Mouse (Mus musculus) frontal cortex, adult (tissue): ENCODE data around the gene Ifnab.
A peak's percentile ranks its signal among the peaks of the same experiment; 100 is the strongest.

Experiments
- ATAC-seq: cut with Nextera tagmentation; 2 replicates; pipeline ENCODE4 v1.9.2; 2017; ENCODE audit warnings: mild to moderate bottlenecking, moderate library complexity, mixed read lengths; ENCODE audit not compliant: low TSS enrichment

The Ifnab gene

GRCm38 (mm10) chr4:88691259-88691658, at the start of gene Ifnab:
TSS of gene Ifnab (minus strand) at chr4:88691359.
- ATAC-seq = no peak

DNA sequence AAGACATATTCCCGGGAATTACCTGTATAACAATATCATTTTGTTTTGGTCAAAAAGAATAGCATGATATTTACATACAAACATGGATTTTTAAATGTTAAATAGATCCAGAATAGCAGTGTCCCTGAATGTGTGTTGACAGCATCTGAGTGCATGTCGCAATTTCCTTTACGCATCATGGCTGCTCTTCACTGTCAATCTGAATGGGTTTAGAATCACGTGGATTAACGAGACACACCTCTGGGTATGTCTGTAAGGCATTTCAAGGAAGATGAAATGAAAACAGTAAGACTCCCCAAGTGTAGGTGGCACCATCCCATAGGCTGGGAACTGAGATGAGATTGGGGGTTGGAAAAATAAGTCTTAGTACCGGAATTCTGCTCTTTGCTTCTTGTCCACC, 47.9 kb upstream of the Ifnab start:
- no peak for ATAC-seq

DNA sequence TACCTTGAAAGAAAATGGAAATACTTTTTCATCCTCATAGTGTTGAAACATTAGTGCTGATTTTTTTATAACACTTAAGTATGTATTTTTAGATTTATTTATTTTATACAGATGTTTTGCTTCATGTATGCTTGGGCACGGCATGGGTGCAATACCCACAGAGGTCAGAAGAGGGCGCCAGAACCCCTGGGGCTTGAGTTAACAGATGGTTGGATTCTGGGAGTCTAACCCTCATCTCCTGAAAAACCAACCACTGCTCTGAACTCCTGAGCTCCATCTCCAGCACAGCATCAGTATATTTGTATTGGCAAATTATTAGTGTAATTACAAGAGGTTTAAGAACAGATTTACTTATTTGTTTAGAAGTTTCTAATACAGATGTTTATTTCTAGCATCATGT, 47.3 kb upstream of the Ifnab start:
- ATAC-seq = peak; percentile 69

GRCm38 (mm10) chr4:88727324-88727723, 36.2 kb upstream of the Ifnab start:
- ATAC-seq = peak; percentile 72; the same call in 1 of the 2 replicates

DNA sequence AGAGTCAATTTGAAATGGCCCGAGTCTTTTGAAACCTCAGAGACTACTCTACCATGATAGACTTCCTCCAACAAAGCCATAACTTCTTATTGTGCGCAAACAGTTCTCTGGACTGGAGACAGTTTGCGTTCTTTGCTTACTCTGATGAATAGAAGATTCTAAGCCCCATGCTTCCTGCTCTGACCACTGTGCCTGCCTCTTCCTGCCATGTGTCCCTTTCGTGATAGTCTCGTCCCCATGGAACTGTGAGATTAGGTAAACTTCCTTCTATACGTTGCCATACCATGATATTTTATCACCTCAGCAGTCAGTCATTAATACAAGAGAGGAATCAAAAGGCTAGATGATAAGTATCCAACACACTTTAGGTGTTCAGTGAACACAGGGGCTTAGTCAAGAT, 35.6 kb upstream of the Ifnab start:
- no peak for ATAC-seq

DNA sequence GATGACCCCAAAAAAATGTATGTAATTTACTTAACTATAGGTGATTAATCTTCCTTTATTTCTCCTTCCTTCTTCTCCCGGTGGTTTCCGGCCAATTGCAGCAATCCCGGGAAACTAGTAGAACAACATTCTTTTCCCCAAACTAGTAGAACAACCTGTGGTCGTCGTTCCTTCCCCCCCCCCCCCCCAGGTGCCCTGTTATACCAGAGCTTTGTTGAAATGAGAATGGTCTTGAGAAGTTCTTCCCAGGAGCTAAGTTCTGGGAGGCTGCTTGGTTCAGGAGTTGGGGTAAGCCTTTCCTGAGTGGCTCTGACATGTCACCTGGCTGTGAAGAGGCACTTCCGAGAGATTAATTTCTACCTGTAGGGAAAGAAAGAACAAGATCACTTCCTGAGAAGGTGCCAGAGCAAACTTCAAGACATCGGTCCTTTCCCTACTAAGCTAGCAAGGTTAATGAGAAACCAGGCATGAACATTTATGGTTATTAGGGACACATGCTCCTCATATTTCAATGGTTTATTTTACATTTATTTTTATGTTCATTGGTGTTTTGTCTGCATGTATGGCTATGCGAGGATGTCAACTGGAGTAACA, 32.4 kb upstream of the Ifnab start:
- ATAC-seq = no peak

- peak; percentile 90 for ATAC-seq
Observed at GRCm38 (mm10) chr4:88721791-88722721, 30.9 kb upstream of the Ifnab start, which contains the start of the genes Gm26566 and Klhl9. TSS of gene Gm26566 (plus strand) at chr4:88721805. TSS of gene Klhl9 (minus strand) at chr4:88722465.

GRCm38 (mm10) chr4:88718715-88719114, 27.6 kb upstream of the Ifnab start:
- no peak for ATAC-seq

DNA sequence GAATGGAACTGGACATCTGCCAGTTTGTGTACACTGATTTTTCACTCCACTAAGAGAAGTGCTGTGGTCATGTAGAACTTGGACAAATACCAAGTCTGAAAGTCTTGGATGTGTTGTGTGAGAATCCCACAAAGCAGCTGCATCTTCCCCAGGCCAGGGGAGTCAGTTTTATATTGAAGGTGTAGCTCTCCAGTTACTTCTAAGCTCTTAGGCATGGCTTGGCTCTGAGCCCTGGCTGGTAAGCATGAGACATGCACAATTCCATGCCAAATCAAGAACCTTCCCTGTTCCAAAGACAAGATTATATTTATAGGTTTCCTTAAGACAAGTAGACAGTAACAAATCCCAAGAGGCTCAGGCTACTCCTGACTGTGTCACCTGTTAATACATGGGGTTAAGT, 23.9 kb upstream of the Ifnab start:
- ATAC-seq = no peak

DNA sequence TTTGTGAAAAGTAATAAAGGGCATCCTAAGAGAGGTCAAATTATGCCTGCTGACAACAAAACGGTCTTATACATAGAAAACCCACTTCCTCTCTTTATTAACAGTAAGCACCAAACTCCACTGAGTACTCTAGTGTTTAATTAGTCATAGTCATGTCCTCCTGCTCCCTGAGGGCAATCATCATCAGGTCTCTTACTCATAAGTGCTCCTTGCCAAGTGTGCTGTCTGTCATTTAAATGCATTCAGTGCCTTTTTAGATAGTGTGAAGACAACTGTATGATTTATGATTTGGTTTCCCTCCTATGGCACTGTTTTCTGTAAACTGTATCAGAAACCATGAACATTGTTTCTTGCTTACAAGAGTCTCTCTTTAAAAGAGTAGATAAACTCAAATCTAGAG, 23.1 kb upstream of the Ifnab start:
- ATAC-seq = no peak

GRCm38 (mm10) chr4:88707128-88707826, 16.1 kb upstream of the Ifnab start:
- no peak for ATAC-seq

DNA sequence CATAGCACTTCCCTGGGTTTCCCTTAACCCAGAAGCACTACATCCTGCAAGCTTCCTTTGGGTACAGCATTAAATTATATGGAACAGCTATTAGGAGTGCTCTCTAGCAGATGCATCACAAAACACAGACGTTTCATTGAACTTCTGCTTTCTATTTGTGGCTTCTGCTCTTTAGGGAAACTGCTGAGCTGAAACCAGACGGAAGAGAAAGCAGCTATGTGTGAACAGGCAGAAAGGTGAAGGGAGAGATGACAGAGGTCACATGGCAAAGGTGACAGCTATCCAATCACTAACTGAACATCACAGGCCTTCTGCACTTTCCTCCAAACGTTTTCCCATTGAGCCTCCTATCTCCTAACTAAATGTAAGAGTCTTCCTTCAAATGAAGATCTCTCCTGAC, 14.8 kb upstream of the Ifnab start:
- ATAC-seq = no peak

DNA sequence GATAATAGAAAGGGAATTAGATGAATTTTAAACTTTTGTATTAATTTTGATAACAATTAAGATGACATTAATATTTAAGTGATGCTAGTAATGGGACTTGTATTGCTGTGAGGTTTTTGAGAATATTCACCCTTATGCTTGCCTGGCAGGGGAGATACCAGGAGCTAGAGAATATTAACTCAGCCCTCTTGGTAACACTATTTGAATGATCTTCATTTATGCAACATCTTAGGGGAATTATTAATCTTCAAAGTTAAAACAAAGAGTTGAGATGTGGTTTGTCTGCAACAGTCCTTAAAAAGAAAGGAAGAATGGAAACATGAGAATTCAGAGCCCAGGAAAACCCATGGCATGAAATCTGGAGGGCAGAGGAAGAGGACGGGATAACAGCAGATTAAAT, 8.1 kb upstream of the Ifnab start:
- no peak for ATAC-seq

GRCm38 (mm10) chr4:88698781-88699180, 7.6 kb upstream of the Ifnab start:
- ATAC-seq = no peak

DNA sequence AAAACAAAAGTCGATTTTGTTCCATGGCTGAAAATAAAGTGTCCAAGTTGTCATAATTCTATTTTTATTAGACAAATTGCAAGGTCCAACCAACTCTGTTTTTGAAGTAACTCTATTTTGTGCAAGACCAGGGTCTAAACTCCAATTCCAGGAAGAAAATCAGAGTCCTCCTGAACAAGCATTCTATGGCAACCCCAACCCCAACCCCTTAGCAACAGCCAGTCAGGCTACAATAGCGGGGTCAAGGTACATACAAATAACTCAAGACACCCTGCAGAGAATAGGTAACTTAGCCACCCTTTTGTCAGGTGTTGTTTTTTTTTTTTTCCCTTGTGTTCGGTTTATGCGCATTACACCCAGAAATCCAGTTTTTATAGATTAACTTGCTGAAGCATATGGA, 6.6 kb upstream of the Ifnab start:
- ATAC-seq = no peak

DNA sequence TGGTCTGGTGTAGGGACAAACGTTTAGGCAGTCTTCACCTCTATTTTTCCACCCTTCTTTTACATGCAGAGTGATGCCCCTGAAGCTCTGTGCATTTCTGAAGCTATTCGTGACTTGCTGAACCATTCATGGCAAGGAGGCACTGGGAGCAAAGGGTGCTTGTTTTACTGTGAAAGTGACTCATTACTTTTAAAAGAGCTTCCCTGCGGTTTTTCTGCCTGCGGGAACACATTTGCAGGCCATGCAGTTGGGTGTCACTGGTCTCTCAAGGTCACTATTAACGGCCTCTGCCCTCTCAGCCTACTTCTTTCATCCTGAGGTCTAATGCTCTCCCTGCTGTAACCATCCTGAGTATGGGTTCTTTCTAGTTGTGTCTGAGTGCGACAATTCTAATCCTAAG, 5.9 kb upstream of the Ifnab start:
- no peak for ATAC-seq

GRCm38 (mm10) chr4:88696237-88696884, 5.2 kb upstream of the Ifnab start:
- peak; percentile 98 for ATAC-seq

DNA sequence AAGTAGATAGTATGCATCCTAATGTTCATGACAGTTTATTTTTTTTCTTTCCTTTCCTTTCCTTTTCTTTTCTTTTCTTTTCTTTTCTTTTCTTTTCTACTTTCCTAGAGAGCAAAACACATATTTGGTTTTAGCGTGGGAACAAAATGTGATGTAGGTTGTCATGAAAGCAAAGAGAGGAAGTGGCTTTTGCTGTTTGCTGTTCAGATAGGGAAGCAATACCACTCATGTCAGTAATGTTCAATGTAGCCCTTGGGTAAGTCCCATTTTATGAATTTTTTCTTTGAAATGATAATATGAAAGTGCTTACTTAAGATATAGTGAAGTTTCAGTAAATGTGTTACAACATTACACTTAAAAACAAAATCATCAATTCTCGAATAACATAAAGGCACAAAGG, 2.2 kb upstream of the Ifnab start:
- no peak for ATAC-seq

DNA sequence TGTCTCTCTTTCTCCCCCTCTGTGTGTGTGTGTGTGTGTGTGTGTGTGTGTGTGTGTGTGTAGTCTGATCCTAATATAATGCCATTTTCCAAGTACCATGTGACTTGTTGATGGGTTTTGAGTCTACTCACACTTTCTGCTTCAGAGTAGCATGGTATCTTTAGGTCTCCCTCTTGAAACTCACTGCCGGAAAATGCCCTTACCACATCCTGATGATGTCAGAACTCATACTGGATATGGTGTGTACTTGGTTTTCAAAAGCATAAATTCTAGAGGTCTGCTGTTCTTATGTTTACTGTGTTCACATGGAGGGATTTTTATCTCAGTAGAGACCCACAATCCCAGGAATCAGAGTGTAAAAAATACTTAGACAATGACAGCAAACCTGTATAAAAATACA, 1.4 kb upstream of the Ifnab start:
- no peak for ATAC-seq

DNA sequence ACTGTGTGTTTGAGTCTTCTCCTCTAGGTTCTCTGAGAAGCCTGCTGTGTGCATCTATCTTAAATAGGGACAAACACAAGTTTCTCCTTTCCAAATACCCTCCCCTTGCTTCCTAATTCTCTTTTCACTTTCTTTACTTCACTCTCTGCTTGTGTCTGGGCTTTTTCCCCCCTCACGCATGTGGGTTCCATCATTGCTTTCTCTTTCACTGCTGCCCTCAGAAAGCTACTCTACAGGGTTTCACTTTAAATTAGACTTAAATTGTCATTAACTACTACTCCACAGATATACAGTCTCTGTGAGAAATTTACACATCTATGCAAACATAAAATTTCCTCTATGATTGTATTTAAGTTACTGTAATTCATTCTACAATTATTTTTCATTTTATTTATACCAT, 7.3 kb downstream of the Ifnab start, which contains the start of gene Ifna2:
Gene Ifna2 (minus strand): TSS at position 101 of the 400 bp plus-strand sequence.
- no peak for ATAC-seq

- ATAC-seq = no peak
Observed at GRCm38 (mm10) chr4:88681353-88681752, 9.8 kb downstream of the Ifnab start.

DNA sequence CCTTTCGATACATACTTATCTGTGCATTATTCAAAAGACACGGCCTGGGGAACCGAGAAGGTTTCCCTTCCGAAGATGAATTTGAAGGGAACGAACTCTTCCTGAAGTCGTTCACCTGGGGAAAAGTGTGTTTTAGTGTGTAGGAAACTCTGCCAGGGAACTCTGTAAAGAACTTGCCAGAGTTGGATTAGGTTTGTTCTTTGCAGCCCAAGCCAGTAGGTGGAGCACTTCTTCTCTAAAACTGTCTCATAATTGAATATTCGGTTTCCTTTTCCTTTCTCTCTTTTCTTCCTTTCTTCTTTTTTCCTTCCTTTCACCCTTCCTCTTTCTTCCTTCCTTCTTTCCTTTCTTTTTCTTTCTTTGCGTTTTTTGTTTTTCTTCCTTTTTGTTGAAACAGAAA, 10.8 kb downstream of the Ifnab start:
- peak; percentile 88; the same call in 1 of the 2 replicates for ATAC-seq
